Mouse (Mus musculus): Measurements from ENCODE around the gene Camkk1.
A peak's percentile ranks its signal among the peaks of the same experiment; 100 is the strongest.

Gene Camkk1

DNA sequence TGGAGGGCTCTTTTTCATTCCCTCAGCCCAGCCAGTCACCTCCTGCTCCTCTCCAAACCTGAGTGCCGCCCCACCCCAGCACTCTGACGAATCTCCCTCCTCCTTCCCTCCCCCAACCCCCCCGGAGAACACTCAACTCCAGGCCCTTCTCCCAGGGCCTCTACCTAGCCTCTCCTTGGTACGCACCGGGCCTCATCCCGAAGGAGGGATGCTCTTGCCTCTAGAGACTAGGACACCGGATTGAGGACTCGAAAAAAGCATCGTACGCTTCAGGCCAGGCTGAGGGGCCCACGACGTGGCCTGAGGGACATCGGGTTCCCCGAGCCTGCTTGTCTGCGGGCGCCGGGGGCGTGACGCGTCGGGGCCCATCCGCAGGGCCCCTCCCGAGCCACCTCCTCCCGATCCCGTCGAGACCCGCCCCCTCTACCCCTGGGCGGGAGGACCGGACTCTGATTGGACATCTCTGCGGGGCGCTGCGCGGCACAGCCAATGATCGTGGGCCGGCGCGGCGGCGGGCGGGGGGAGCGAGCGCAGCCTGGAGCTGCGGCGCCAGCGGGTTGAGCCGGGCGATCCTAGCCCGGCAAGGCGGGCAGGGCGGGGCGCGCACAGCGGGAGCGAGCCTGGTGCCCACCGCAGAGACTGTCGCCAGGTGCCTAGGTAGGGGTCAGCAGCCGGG, at the start of gene Camkk1:
Gene Camkk1 (plus strand): TSS at position 538 of the 676 bp plus-strand sequence.
- DNase-seq (ENCODE audit: extremely low spot score, low spot score): peak; percentile 90

DNA sequence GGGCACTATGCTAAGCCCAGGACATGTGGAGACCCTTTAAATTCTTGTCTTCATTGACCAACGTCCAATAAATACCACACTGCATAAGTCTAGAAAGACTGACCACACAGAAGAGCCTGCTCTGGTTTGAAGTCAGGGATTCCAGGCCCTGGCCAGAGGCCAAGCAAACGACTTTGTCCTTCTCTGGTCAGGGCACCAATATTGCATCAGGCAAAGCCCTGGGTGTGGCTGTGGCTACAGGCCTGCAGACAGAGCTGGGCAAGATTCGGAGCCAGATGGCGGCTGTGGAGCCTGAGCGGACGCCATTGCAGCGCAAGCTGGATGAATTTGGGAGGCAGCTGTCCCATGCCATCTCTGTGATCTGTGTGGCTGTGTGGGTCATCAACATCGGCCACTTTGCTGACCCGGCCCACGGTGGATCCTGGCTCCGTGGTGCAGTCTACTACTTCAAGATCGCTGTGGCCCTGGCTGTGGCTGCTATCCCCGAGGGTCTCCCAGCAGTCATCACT, 43.8 kb upstream of the Camkk1 start:
- no peak for DNase-seq (ENCODE audit: extremely low spot score, low spot score)

DNA sequence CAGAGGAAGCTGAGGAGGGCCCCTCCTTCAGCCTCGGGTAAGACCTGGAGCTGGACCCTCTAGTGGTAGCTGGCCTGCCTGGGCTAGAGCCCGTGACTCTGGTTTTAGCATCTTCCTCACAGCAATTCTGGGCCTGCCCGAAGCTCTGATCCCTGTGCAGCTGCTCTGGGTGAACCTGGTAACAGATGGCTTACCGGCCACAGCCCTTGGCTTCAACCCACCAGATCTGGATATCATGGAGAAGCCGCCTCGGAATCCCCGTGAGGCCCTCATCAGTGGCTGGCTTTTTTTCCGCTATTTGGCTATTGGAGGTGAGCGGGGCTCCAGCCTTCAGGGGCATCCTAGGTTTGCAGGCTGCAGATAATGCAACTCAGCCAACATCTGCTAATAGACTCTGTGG, 36.3 kb upstream of the Camkk1 start:
- DNase-seq (ENCODE audit: extremely low spot score, low spot score): no peak

DNA sequence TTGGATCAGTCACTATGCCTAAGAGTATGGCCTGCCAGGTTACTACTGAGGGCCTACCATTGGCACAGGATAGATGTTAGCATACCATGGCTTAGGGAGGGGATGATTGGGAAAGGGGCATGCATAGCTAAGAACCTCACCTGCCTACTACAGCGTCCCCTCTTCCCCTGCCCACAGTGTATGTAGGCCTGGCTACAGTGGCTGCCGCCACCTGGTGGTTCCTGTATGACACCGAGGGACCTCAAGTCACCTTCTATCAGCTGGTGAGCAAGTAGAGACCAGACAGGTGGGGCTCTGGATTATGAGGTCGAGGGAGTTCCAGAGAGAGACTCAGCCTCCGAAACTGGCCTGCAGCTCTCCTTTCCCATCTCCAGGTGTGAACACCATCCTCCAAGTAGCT, 35.5 kb upstream of the Camkk1 start:
- no peak for DNase-seq (ENCODE audit: extremely low spot score, low spot score)

DNA sequence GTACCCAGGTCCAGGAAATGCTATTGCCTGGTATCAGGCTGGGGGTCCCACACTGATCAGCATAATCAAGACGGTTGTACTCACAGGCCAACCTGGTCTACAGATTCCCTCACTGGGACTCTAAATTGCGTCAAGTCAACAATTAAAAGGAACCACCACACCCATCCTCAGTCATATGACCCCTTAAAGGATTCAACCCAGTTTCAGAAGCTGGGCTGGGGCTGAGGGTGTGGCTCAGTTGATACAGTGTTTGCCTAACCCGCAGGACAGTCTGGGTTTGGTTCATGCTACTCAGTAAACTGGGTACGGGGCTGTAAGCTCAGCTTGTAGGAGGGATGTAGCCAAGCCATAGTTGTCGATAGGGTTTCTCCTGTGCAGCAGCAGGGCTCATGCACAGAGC, 32.1 kb upstream of the Camkk1 start:
- DNase-seq (ENCODE audit: extremely low spot score, low spot score): no peak

DNA sequence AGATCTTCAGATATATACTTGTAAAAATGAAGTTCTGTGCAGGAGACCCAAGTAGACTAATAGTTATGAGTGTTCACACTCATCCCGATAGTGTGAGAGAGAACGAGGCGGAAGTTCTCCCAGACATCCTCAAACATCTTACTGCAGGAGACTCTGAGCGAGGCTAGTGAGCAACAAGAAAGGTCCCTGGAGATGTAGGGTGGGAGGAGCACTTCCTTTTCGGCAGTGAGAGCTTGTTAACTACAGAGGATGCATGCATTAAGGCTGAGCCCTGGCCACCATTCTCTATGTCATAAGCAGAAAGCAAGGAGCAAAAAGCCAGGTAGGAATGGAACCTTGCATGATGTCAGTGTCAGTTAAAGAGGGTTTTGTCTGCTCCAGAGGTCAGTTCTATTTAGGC, 31.6 kb upstream of the Camkk1 start:
- no peak for DNase-seq (ENCODE audit: extremely low spot score, low spot score)

DNA sequence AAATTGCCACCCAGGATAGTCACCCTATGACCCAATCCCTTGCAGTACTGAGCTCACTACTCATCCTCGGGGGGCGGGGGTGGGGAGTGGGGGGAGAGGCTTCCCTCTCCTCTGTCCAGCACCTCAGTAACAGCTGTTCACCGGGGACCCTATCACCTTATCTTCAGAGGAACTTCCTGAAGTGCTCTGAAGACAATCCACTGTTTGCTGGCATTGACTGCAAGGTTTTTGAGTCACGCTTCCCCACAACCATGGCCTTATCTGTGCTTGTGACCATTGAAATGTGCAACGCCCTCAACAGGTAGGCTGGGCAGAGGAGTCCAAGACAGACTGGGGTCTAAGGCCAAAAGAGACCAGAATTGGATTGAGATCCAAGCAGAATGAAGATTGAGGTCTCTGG, 31.0 kb upstream of the Camkk1 start:
- DNase-seq (ENCODE audit: extremely low spot score, low spot score): no peak

DNA sequence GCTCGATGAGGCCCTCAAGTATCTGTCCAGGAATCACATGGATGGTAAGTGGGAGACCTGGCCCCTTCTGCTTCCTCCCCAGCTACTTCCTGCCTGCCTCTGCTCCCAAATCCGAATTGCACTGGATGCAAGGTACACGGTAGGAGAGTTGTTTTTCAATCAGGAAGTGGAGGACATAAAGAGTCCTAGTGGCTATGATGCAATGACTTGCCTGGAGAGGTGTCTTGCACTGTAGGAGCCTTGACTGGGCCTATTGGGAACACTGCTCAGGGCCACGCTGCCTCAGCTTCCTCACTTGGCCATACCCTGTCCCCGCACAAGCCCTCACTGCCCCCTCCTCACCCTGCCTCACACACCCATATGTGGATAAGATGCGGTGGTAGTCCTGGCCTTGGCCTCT, 29.8 kb upstream of the Camkk1 start:
- no peak for DNase-seq (ENCODE audit: extremely low spot score, low spot score)

DNA sequence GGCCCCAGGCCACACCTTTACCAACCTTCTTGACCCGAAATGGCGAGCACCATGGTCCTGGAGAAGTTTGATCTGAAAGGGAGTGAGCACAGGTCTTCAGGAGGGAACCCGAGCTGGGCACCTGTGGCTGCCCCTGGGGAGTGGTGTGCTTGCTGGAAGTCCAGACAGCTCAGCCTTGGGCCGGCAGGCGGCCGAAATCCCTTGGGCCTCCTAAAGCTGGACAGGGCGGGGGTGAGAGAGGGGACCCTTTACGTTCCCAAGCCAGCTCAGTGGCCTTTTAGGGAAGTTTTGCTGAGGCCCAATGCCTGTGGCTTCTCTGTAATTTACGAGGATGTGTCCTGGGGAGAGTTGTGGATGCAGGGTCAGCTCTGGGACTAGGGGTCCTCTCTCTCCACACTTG, 28.1 kb upstream of the Camkk1 start:
- DNase-seq (ENCODE audit: extremely low spot score, low spot score): no peak

DNA sequence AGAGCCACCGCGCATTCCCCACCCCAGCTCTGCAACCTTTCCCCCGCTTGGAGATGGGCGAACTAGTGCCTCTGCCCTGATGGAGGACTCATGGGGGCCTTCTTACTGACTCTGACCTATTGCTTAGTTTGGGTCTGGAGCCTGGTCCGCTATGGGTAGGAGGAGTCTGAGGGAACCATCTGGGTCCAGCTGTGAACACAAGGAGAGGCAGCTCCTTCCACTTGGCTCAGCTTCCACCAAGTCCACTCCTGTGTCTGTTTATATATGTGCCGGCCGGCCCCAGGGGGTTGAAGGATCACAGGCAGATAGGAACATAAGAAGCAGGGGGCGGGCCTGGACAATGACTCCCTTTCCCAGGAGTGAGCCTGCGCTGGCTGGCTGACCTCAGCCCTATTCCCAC, 26.8 kb upstream of the Camkk1 start:
- no peak for DNase-seq (ENCODE audit: extremely low spot score, low spot score)

DNA sequence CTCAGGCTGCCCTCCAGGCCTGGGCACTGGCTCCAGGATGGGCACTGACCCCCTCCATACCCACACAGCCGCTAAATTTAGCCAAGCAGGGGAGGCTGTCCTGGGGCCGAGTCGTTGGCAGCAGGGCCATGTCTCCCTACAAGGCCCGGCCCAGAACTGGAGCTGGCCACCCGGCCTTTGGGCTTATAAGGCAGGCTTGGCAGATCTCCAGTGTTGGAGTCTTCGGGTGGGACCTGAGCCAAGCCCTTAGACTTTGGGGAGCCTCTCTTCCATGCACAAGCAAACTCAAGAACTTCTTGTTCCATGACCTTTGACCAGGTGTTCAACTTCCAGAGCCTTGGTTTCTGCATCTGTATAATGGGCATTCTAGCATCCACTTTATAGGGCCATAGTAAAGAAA, 22.5 kb upstream of the Camkk1 start:
- DNase-seq (ENCODE audit: extremely low spot score, low spot score): no peak

DNA sequence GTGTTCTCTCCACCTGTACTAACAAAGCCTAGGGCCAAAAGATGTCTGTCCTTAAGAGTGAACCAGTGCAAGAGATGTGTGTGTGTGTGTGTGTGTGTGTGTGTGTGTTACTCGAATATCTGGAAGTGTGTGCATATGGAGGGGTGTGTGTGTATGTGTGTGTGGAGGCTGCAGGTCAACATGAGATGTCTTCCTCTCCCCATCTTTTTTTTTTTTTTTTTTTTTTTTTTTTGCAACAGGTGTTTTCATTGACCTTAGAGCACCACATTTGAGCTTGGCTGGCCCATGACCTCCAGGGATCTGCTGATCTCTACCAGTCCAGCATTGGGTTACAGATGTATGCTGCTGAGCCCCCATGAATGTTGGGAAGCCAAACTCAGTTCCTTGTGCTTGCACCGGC, 22.0 kb upstream of the Camkk1 start:
- DNase-seq (ENCODE audit: extremely low spot score, low spot score): no peak

DNA sequence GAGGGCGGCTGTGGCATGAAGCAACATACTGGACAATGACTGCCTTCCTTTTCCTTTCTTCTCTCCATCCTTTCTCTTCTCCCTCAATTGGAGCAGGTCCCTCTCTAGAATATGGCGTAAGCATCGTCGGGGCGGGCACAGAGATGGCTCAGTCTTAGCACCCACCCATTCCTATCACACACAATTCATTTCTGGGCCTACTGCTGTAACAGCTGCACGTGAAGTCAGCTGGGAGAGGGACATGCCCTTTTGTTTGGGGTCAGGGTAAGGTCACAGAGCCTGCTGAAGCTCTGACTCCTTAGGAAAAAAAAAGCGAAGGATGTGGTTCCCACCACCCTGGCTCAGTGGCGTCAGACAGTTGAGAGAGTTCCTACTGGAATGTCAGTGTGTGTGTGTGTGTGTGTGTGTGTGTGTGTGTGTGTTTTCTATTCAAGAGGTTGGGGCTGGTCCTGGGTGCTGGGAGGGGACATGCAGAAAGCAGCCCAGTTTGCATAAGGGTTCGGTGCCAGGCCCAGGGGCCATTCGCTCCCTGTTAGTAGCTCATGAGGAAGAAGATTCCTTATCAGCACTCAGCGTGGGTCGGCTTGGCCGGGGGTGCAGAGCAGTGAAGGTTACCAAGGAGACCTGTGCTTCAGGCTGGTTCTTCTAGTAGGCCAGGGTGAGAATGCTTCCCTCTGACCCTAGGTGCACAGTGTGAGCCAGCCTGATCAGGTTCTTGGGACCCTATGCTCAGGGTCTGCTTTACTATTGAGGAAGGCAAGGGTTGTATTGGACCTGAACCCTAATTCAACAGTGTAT, 21.1 kb upstream of the Camkk1 start:
- no peak for DNase-seq (ENCODE audit: extremely low spot score, low spot score)

DNA sequence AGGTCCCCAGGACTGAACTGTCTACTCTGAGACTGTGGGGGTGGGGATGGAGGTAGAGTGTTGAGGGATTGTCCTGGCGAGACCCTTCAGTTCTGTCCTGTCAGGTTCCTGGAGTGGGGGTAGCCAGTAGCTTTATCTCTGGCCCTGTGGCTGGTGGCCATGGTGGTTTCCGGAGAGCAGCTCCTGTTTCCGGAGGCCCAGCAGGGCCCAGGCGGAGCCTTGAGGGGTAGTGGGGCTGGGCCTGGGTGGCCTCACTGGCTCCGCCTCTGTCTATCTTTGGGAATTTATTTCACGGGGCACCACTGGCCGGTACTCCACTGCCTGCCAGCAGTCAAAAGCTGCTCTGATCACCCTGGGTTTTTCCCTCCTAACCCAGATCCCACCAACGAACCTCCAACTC, 20.0 kb upstream of the Camkk1 start, which contains the start of gene P2rx1:
Gene P2rx1 (plus strand): TSS at position 333 of the 400 bp plus-strand sequence.
- no peak for DNase-seq (ENCODE audit: extremely low spot score, low spot score)

DNA sequence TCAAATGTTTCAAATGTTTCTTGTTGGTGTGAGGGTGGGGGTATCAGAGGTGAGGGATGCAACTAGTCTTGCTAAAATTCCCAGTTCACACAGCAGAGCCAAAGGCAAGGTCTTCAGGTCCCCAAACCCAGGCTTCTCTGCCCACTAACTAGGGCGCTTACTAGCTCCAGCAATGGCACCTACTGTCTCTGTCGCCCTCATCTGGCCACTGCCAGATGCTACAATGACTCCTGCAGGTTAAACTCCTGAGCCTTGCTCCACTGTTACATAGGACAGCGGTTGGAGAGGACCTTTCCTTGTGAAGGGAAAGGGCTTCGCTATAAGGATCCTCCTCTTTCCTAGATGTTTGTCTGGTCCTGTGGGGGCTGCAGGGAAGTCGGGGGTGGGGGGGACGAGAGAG, 17.8 kb upstream of the Camkk1 start:
- peak; percentile 49 for DNase-seq (ENCODE audit: extremely low spot score, low spot score)

DNA sequence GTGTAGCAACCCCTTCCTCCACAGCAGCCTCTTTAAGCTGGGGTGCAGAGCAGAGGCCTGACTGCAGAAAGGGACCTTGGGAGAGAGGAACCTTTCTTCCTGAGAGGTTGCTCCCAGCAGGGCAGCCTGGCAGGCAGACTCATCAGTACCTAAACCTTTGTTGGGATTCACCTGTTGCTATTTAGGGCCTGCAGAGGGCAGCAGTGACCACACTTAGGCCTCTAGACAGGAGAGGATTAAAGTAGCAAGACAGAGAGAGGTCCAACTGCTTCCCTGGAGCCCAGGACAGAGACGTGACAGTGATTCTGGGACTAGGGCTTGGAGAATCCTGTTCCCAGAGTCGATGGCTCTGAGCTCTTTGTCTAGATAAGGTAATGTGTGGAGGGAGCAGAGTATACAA, 12.4 kb upstream of the Camkk1 start:
- DNase-seq (ENCODE audit: extremely low spot score, low spot score): peak; percentile 39

DNA sequence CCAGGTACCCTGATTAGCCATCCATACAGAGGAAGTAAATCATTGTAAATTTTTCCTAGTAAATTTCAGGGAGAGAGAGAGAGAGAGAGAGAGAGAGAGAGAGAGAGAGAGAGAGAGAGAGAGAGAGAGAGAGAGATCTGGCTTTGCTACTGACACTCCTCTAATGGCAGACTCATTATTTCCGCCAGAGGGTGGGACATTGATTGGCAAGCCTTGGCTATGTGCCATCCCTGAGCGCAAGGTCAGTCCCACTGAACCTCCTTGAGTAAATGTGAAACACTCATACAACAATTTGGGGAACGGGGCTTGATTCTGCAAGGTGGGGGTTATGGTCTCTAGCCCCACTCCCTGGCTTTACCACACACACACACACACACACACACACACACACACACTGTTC, 11.7 kb upstream of the Camkk1 start:
- DNase-seq (ENCODE audit: extremely low spot score, low spot score): no peak

DNA sequence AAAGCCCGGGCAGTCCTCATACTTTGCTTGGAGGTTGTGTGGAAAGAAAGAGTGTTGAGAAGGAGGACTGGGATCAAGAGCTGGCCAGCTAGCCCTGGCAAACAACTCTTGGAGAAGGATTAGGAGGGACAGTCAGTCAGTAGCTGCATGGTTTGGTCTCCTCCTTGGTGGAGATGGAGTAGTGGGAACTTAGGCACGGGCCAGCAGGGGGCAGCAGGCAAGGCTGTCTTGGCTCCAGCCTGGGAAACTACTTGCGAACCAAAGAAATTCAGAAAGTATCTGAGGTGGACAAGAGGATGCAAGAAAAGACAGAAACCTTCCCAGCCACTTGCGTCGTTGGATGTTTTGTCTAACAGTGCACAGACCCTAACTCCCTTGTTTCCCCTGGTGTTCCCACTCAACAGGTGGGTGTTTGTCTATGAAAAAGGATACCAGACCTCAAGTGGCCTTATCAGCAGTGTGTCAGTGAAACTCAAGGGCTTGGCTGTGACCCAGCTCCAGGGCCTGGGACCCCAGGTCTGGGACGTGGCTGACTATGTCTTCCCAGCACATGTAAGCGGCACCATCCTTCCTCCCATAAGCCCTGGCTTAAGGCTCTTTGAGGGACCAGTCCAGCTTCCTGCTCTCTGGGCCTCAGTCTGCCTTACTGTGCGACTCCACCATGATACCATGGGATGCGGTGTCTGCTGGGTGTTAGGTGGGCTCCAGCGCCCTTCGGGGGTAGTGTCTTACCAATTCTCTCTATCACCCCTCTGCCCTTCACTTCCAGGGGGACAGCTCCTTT, 10.9 kb upstream of the Camkk1 start:
- peak; percentile 44 for DNase-seq (ENCODE audit: extremely low spot score, low spot score)

DNA sequence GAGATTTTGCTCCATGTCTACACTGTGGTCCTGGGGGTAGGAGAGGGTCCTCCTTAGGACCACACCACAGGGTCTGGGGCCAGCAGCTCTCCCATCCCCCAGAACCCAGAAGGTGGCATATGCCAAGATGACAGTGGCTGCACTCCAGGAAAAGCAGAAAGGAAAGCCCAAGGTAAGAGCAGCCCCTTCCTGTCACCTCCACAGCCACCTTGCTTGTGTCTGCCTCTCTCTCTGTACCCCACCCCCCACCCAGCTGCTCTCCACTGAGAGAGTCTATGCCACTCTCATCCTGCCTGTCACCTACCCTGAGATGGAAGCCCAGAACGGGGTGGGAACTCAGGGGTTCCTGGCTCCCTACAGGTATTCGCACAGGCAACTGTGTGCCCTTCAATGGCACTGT, 10.0 kb upstream of the Camkk1 start:
- DNase-seq (ENCODE audit: extremely low spot score, low spot score): no peak

DNA sequence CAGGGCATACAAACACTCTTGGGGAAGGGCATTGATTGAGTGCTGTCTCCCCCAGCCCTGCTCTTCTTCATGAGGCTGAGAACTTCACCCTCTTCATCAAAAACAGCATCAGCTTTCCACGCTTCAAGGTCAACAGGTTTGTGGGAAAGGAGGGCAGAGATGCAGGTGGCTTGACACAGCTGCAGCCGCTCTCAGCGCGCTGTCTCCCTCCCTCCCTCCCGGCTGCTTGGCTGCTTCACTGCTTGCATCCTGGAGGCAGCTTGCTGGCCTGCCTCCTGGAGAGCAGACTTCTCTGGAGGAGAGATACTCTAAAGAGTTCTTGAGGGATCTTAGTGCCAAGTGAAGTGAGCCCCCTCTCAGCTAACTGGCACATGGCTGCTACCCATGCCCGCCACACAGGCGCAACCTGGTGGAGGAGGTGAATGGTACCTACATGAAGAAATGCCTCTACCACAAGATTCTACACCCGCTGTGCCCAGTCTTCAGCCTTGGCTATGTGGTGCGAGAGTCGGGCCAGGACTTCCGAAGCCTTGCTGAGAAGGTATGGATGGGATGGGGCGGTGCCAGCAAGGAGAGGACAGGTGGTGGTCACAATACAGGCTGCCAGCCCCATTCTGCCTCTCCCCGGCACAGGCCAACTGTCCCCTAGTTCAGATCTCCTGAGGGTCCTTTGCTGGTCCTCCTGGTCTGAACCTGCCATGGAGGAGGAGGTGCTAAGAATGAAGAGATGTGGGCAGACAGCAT, 9.1 kb upstream of the Camkk1 start:
- DNase-seq (ENCODE audit: extremely low spot score, low spot score): no peak

DNA sequence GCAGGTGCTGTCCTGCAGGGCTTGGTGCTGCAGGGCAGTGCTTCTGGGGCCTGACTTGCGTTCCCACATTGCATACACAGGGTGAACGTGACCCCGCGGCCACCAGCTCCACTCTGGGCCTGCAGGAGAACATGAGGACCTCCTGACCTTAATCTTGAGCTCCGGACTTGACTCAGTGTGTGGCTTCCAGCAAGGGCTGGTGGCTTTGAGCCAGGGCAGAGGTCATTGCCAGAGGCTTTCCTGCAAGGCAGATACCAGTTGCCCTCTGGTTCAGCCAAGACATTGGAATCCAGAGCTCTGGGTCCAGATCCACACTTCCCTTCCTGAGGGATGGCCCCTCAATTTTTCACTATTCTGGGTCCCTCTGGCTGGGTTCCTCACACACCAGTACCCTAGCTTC, 4.8 kb upstream of the Camkk1 start:
- DNase-seq (ENCODE audit: extremely low spot score, low spot score): no peak

Data from neural tube, embryonic 10.5 days (tissue).